Mouse (Mus musculus) monocyte, adult 2 months (primary cell): Measurements from ENCODE around the gene Card10.
"Not testable (repeated sequence)": the region's sequence is repeated elsewhere in the genome, so short reads cannot be mapped to it uniquely, and the experiment has no call there.

Experiments
- DNase-seq, 2 experiments: peaks; one replicate each; pipeline ENCODE4 v3.0.0; 2022; ENCODE audit warnings: low spot score in 2 of 2, low read depth in 1 of 2

Card10 gene

GRCm38 (mm10) chr15:78802776-78803391, at the start of gene Card10:
Gene Card10 (minus strand): TSS chr15:78803042.
- no peak for DNase-seq

GRCm38 (mm10) chr15:78851505-78852153, 48.8 kb upstream of the Card10 start:
- peak; percentile 61 to 82 for DNase-seq

- DNase-seq = no peak
These were observed 48.1 kb upstream of the Card10 start for GRCm38 (mm10) chr15:78850944-78851343.

DNA sequence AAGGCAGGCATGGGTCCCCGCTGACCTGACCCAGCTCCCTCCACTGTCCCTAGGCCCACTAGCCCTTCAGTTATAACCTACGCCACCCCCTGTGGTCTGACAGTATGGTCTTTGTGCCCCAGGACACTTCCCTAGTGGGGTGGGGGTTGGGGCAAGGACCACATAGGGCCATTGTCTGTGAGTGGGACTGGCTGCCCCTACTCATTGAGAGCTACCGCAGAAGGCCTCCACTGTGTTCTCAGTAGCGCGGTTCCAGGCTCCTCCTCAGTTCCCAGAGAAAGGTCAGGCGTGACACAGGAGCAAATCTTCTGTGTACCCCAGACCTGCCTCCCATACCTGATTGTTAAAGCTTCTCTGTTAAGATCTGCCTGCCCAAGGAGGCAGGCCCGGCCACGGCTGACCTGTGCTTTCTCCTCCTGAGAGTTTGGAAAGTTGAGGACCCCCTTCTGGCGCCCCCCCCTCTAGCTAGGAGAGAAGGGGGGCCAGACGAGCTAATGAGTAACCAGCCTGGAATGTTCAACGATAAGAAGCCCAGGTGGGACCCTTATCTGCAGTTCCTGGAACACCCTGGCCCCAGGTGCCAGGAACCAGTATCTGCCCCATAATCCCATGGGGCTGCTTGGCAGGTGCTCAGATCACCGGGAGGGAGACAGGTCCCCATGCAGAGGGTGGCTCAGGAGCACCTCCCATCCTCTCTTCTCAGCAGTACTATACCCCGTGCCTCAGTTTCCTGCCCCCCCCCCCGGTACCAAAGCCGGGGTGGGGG, 47.4 kb upstream of the Card10 start:
- no peak for DNase-seq

GRCm38 (mm10) chr15:78849485-78849884, 46.6 kb upstream of the Card10 start:
- no peak for DNase-seq

GRCm38 (mm10) chr15:78848467-78848866, 45.6 kb upstream of the Card10 start:
- peak in 1 of 2 experiments; percentile 66 for DNase-seq

DNA sequence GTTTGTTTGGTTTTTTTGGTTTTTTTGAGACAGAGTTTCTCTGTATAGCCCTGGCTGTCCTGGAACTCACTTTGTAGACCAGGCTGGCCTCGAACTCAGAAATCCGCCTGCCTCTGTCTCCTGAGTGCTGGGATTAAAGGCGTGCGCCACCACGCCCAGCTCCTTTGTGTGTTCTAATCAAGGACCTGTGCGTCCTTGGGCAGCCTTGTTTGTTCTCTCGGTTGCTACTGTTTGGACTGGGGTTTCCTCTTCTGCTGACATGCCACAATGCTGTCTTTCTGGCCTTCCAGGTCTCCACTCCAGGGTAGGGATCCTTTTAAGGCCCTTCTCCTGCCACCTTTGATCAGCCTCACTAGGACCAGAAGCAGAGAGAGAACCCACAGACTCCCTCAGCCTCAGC, 44.0 kb upstream of the Card10 start:
- not testable (repeated sequence) for DNase-seq

DNA sequence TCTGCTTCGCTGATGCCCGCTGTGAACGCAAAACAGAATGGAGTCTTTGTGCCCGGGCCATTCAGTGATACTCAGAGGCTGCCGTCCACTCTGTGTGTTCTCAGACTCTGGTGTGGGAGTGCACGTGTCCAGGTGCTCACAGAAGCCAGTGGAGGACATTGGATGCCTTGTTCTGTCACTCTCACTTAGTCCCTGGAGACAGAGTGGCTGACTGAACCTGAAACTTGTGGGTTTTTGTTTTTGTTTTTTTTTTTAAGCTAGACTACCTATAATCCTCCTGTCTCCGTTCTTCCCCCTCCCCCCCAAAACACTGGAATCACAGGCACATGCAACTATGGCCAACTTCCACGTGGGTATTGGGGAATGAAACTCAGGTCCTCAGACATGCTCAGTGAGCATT, 43.5 kb upstream of the Card10 start:
- no peak for DNase-seq

- DNase-seq = no peak
These were observed 43.0 kb upstream of the Card10 start for GRCm38 (mm10) chr15:78845867-78846266.

- no peak for DNase-seq
These were observed 42.5 kb upstream of the Card10 start for GRCm38 (mm10) chr15:78845321-78845720.

GRCm38 (mm10) chr15:78844791-78845190, 41.9 kb upstream of the Card10 start:
- DNase-seq = no peak

DNA sequence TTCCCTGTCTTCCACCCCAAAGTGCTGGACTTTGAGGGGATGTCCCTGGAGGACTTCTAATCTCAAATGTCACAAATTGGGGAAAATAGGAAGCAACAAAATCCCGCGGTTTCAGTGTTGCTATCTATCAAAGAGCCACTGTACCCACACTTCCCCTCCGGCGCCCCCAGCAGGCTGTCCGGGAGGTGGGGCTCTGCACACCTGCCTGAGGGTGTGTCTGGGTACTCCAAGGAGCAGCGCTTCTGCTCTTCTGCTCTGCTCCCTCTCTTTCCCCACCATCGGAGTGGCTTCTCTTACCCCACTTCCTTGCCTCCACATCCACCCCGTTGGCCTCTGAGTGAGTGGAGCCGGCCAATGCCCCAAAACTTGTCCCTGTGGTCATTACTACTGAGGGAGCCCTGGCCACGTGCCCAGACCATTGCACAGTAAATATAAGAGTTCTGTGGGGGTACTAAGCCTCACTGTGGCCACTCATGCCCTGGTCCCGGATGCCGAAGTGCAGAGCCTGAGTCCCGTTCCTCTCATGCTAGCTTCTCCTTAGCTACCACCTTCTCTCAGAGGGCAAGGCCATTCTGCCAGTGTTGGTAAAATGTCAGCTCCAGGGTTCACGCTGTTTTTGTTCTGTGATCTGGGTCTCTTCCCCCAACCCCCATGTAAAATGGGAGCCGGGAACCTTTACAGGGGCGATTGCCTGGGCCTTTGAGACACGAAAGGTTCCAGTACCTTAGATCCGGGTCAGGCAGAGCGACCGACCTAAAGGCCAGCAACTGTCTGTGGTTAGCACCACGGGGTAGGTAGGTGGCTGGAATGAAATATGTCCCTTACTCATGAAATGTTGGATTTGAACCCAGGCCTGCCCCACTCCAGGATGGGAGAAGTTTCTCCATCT, 41.0 kb upstream of the Card10 start:
- DNase-seq = no peak

- DNase-seq = no peak
These were observed 39.7 kb upstream of the Card10 start, which contains the start of gene Cdc42ep1 for GRCm38 (mm10) chr15:78842371-78843163. Gene Cdc42ep1 (plus strand): TSS chr15:78842624.

DNA sequence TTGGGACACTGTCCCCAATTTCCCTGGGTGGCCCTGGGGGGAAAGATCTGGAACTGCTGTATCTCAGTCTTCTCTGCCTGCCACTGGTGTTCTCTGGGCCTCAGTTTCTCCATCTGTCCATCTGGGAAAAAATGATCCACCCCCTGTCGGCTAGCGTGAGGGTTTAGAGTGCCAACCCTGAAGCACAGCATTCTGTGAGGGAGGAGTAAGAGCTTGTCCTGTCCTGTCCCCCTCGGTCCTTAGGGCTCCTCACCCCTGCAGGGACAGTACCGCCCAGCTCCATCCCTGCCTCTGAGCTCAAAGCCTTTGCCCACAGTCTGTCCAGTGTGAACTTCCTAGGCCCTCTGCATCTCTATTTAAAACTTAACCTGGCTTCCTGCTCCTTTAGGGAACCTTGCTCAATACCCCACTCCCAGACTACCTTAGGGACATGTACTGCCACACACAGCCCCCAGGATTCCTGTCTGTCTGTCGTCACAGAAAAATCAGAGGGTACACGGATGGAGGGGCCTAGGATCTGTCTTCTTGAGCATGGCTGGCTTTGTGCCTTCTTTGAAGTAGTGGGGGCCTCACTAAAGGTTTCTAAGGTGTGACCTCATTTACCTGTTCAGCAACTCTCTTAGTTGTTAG, 38.4 kb upstream of the Card10 start:
- DNase-seq = no peak

DNA sequence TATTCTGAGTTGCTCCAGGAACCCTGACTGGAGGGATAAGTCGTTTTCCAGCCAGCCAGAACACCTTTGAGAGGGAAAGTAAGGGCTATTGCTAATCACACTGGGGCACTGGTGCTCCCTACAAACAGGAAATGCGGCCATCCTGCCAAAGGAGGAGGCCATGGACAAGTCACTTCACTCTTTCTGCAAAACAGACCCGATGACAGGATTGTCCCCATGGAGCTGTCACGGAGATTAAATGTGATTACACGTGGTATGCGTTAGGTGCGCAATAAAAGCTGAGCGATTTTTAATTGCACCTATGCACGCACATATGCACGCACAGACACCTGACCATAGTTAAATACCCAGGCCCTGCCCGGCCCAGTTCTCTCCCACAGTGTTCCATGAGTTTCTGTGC, 37.9 kb upstream of the Card10 start:
- DNase-seq = no peak

GRCm38 (mm10) chr15:78840241-78840640, 37.4 kb upstream of the Card10 start:
- DNase-seq = no peak

- DNase-seq = no peak
These were observed 36.9 kb upstream of the Card10 start for GRCm38 (mm10) chr15:78839744-78840143.

DNA sequence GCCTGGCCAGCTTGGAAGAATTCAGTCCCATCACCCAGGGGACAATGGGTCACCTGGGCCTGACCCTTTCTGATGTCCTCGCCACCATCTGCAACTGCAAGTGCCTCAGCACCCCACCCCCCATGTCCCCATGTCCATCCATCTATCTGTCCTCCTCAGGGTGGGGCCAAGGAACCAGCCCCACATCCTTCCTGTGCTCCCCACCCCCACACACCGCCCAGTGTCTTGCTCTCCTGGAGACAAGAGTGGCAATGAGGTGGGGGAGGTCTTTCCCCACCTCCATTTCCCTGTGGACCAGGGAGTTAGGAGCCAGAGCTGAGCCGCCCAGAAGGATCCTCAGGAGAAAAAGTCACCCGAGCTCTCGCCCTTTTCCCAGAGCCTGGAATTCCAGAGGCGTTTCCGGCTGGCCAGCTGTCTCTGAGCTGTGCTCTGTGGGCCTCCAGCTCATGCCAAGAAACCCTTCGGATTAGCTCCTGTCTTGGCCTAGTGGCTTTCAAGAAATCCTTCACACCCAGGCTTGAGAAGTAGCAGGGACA, 33.3 kb upstream of the Card10 start:
- no peak for DNase-seq

DNA sequence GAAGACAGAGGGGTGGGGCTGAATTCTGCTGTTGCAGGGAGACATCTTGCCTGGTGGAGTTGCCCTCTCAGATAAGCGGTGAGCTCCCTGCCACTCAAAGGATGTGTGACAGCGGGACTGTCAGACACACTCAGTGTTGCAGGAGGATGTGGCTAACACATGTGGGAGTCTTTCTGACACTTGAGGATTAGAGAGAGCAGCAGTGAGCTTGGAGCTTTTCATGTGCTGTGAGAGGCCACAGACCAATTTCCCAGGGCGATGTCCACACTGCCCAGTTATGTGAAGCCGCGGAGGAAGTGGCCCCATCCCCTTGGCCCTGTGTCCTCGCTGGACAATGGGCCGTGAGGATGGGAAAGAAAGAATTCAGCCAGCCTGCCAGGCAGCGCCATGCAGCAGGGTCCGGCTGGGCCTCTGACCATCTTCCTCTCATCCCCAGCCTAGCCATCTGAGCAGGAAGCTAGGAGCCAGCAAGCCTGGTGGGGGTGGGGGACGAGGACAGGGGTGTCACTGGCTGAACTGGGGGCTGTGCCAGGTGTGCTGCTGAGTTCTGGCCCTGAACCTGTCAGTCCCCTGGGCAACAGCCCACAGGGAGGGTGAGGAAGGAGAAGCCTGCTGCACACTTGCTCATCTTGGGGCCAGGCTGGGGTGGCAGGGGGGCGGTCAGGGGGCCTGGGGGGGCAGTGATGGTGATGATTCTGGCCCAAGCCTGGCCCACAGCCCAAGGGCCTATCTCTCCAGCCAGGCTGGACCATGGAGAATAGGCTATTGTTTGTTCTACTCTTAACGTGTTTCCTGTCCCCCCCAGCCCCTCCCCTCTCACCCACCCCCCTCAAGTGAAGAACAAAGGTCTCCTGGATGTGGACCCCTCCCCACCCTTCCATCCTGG, 32.6 kb upstream of the Card10 start:
- DNase-seq = no peak
